Mouse (Mus musculus): Measurements from ENCODE around the gene Efna2. TPM values are rescaled to one million over a fixed set of nuclear protein-coding genes. Genes with fewer than 3 reads are reported as not detected.

Gene Efna2
- polyA plus RNA-seq, 1 experiment from 2014 or later, result 50.7 TPM

DNA sequence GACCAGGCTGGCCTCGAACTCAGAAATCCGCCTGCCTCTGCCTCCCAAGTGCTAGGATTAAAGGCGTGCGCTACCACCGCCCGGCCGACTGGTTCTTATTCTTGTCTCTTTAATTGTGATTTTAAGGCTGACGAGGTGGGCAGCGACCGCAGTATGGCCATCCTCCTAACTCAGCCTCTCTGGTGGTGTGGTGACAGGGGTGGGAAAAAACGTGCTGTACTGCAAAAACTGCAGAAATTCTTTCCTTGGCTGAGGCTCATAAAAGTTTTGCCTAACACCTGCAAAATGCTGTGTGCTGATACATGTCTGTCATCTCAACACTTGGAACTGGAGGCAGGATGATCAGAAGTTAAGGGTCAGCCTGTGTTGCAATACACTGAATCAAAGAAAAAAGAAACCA, 5.9 kb upstream of the Efna2 start:
- Histone ChIP-seq H3K4me3 (ENCODE audit: low read depth, low read length) (peak overlapping the region; percentile 46), H3K9ac (ENCODE audit: low read length) (peak overlapping the region; percentile 68), H3K4me2 (ENCODE audit: low read depth, low read length, severe bottlenecking) (peak overlapping the region; percentile 75; the same call in 1 of the 2 replicates), H3K9me3 (ENCODE audit: control insufficient read depth, low read length) (no peaks in the 10 kb centered on the region), H3K4me1 (replicated peaks; ENCODE audit: control insufficient read depth, insufficient read depth, low read length) (peaks cover 16% of the 10 kb centered on the region), H3K27ac (ENCODE audit: low read depth, low read length) (peak overlapping the region; percentile 46; the same call in 1 of the 2 replicates), H3K27me3 (ENCODE audit: control insufficient read depth, insufficient read depth, low read length) (no peaks in the 10 kb centered on the region), H3K36me3 (ENCODE audit: control insufficient read depth, insufficient read depth, low read length) (peaks cover 17% of the 10 kb centered on the region)
- 12% methylated on average over 11 of the region's 11 CpGs for WGBS
- no peak for DNase-seq (ENCODE audit: low spot score)
- ATAC-seq (replicated peaks; ENCODE audit: low FRiP score), result no peak

- no peak overlapping the region for H3K27ac ChIP-seq (ENCODE audit: low read depth, low read length)
- no peak for DNase-seq (ENCODE audit: low spot score)
- peaks cover 10% of the 10 kb centered on the region for H3K4me1 ChIP-seq (replicated peaks; ENCODE audit: control insufficient read depth, insufficient read depth, low read length)
- H3K4me3 ChIP-seq (ENCODE audit: low read depth, low read length), result no peak overlapping the region
- H3K9ac ChIP-seq (ENCODE audit: low read length), result no peak overlapping the region; the same call in 1 of the 2 replicates
- peaks cover 17% of the 10 kb centered on the region for H3K36me3 ChIP-seq (ENCODE audit: control insufficient read depth, insufficient read depth, low read length)
- H3K27me3 ChIP-seq (ENCODE audit: control insufficient read depth, insufficient read depth, low read length), result no peaks in the 10 kb centered on the region
- 86% methylated on average over 10 of the region's 10 CpGs for WGBS
- H3K9me3 ChIP-seq (ENCODE audit: control insufficient read depth, low read length), result no peaks in the 10 kb centered on the region
- no peak for ATAC-seq (replicated peaks; ENCODE audit: low FRiP score)
- H3K4me2 ChIP-seq (ENCODE audit: low read depth, low read length, severe bottlenecking), result no peak overlapping the region
Measured at GRCm38 (mm10) chr10:80173955-80174640, 5.2 kb upstream of the Efna2 start.

- Histone ChIP-seq H3K36me3 (ENCODE audit: control insufficient read depth, insufficient read depth, low read length) (peaks cover 17% of the 10 kb centered on the region), H3K9me3 (ENCODE audit: control insufficient read depth, low read length) (no peaks in the 10 kb centered on the region), H3K4me1 (replicated peaks; ENCODE audit: control insufficient read depth, insufficient read depth, low read length) (peaks cover 8% of the 10 kb centered on the region), H3K4me3 (ENCODE audit: low read depth, low read length) (no peak overlapping the region), H3K4me2 (ENCODE audit: low read depth, low read length, severe bottlenecking) (no peak overlapping the region), H3K27ac (ENCODE audit: low read depth, low read length) (no peak overlapping the region), H3K9ac (ENCODE audit: low read length) (no peak overlapping the region), H3K27me3 (ENCODE audit: control insufficient read depth, insufficient read depth, low read length) (no peaks in the 10 kb centered on the region)
- DNase-seq (ENCODE audit: low spot score) (peak; percentile 78), ATAC-seq (replicated peaks; ENCODE audit: low FRiP score) (no peak)
- WGBS, result 52% methylated on average over 2 of the region's 2 CpGs
Measured at GRCm38 (mm10) chr10:80174705-80175104, 4.6 kb upstream of the Efna2 start.

DNA sequence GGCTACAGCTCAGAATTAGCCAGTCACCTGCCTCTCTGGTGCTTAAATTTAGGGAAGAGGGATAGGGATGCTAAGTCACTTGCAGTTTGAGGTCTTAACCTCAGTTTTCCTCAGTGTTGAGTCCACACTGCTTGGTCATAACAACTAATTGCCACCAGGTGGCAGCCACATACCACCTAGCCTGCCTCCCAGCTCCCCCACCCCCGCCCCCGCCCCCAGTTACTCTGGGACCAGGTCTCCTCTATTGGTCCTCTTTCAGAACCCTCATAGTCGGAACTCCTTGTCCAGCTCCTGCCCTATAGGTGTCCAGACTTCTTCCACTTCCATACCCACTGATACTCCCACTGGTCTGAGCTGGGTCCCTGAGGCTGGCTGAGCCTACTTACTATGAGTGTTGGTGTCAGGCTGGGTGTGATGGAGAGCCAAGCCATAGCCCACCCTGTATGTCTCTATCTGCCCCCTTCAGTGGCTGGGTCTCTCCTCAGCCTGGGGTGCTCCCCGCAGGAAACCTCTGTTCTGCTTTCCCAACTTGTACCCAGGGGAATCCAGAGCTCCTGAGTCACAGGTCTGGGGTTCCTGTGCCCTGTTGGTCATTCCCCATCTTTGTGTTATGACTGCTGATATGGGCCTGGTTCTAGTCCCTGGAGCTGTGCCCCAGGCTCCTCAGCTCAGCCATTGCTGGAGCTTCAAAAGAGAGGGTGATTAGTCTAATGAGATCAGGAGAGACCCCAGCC, 3.6 kb upstream of the Efna2 start:
- H3K27ac ChIP-seq (ENCODE audit: low read depth, low read length), result no peak overlapping the region
- DNase-seq (ENCODE audit: low spot score), result peak; percentile 81
- H3K4me1 ChIP-seq (replicated peaks; ENCODE audit: control insufficient read depth, insufficient read depth, low read length), result peaks cover 13% of the 10 kb centered on the region
- peaks cover 7% of the 10 kb centered on the region for H3K36me3 ChIP-seq (ENCODE audit: control insufficient read depth, insufficient read depth, low read length)
- 24% methylated on average over 4 of the region's 4 CpGs for WGBS
- no peaks in the 10 kb centered on the region for H3K9me3 ChIP-seq (ENCODE audit: control insufficient read depth, low read length)
- no peak overlapping the region for H3K4me3 ChIP-seq (ENCODE audit: low read depth, low read length)
- no peak for ATAC-seq (replicated peaks; ENCODE audit: low FRiP score)
- H3K27me3 ChIP-seq (ENCODE audit: control insufficient read depth, insufficient read depth, low read length), result no peaks in the 10 kb centered on the region
- no peak overlapping the region; the same call in 1 of the 2 replicates for H3K9ac ChIP-seq (ENCODE audit: low read length)
- no peak overlapping the region for H3K4me2 ChIP-seq (ENCODE audit: low read depth, low read length, severe bottlenecking)

DNA sequence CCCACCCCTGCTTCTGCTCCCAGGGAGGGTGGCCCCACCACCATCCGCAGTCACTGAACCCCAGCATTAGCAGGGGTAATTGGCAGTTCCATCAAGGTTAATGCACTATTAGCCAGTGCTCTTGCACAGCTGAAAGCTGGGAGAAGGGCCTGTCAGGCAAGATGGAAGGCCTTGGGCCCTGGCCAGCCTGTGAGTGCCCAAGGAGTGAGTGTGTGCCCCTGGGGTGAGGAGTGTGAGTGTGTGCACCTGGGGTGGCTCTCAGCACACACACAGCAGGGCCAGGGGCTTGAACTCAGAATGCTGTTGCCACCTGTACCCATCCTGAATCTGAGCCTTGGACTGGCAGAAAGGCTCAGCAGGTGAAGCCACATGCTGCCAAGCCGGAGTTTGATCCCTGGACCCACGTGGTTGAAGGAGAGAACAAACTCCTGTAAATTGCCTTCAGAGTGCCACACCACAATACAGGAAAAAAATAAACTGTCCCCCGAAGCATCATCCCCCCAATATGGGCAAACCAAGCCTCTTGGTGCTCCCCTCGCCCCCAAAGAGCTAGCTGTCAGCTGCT, 2.9 kb upstream of the Efna2 start:
- WGBS, result 78% methylated on average over 5 of the region's 5 CpGs
- H3K4me2 ChIP-seq (ENCODE audit: low read depth, low read length, severe bottlenecking), result no peak overlapping the region
- H3K4me3 ChIP-seq (ENCODE audit: low read depth, low read length), result no peak overlapping the region
- H3K9ac ChIP-seq (ENCODE audit: low read length), result no peak overlapping the region; the same call in 1 of the 2 replicates
- H3K27ac ChIP-seq (ENCODE audit: low read depth, low read length), result no peak overlapping the region
- H3K4me1 ChIP-seq (replicated peaks; ENCODE audit: control insufficient read depth, insufficient read depth, low read length), result peaks cover 17% of the 10 kb centered on the region
- no peaks in the 10 kb centered on the region for H3K27me3 ChIP-seq (ENCODE audit: control insufficient read depth, insufficient read depth, low read length)
- H3K36me3 ChIP-seq (ENCODE audit: control insufficient read depth, insufficient read depth, low read length), result peaks cover 4% of the 10 kb centered on the region; the same call in 1 of the 2 replicates
- no peaks in the 10 kb centered on the region for H3K9me3 ChIP-seq (ENCODE audit: control insufficient read depth, low read length)
- DNase-seq (ENCODE audit: low spot score) (peak; percentile 51), ATAC-seq (replicated peaks; ENCODE audit: low FRiP score) (no peak)

- peaks cover 11% of the 10 kb centered on the region; the same call in 1 of the 2 replicates for H3K4me1 ChIP-seq (replicated peaks; ENCODE audit: control insufficient read depth, insufficient read depth, low read length)
- H3K36me3 ChIP-seq (ENCODE audit: control insufficient read depth, insufficient read depth, low read length), result no peaks in the 10 kb centered on the region
- H3K9me3 ChIP-seq (ENCODE audit: control insufficient read depth, low read length), result no peaks in the 10 kb centered on the region
- no peak overlapping the region for H3K27ac ChIP-seq (ENCODE audit: low read depth, low read length)
- no peak overlapping the region for H3K9ac ChIP-seq (ENCODE audit: low read length)
- no peak overlapping the region for H3K4me3 ChIP-seq (ENCODE audit: low read depth, low read length)
- H3K4me2 ChIP-seq (ENCODE audit: low read depth, low read length, severe bottlenecking), result no peak overlapping the region
- WGBS, result 66% methylated on average over 7 of the region's 7 CpGs
- ATAC-seq (replicated peaks; ENCODE audit: low FRiP score), result no peak
- no peak for DNase-seq (ENCODE audit: low spot score)
- H3K27me3 ChIP-seq (ENCODE audit: control insufficient read depth, insufficient read depth, low read length), result no peaks in the 10 kb centered on the region
Measured at GRCm38 (mm10) chr10:80177441-80178279, 1.6 kb upstream of the Efna2 start.

GRCm38 (mm10) chr10:80180288-80180687, 1.0 kb downstream of the Efna2 start:
- peak overlapping the region; percentile 85 for H3K4me3 ChIP-seq (ENCODE audit: low read depth, low read length)
- ATAC-seq (replicated peaks; ENCODE audit: low FRiP score) (no peak), DNase-seq (ENCODE audit: low spot score) (peak; percentile 56)
- H3K9ac ChIP-seq (ENCODE audit: low read length), result peak overlapping the region; percentile 97
- H3K36me3 ChIP-seq (ENCODE audit: control insufficient read depth, insufficient read depth, low read length), result no peaks in the 10 kb centered on the region
- H3K4me1 ChIP-seq (replicated peaks; ENCODE audit: control insufficient read depth, insufficient read depth, low read length), result peaks cover 11% of the 10 kb centered on the region; the same call in 1 of the 2 replicates
- WGBS, result 38% methylated on average over 6 of the region's 6 CpGs
- H3K27me3 ChIP-seq (ENCODE audit: control insufficient read depth, insufficient read depth, low read length), result no peaks in the 10 kb centered on the region
- H3K4me2 ChIP-seq (ENCODE audit: low read depth, low read length, severe bottlenecking), result peak overlapping the region; percentile 59
- no peak overlapping the region for H3K27ac ChIP-seq (ENCODE audit: low read depth, low read length)
- no peaks in the 10 kb centered on the region for H3K9me3 ChIP-seq (ENCODE audit: control insufficient read depth, low read length)

DNA sequence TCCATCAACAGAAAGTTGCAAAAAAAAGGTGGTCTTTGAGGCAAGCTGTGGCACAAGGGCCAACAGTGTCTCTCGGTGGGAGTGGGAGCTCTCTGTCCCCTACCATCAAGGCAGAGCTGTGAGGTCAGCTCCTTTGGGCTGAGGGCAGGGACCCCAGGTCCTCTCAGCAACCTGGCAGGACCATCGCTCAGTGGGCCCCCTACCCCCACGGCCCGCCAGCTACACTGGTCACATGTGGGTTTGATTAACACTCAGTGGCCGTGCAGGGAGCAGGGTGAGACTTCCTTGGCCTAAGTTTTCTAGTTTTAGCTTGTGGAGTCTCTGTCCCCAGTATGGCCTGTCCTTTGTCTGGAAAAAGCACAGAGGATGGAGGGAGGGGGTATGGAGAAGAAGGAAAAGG, 1.5 kb downstream of the Efna2 start:
- no peak overlapping the region for H3K27ac ChIP-seq (ENCODE audit: low read depth, low read length)
- WGBS, result 59% methylated on average over 5 of the region's 5 CpGs
- H3K9me3 ChIP-seq (ENCODE audit: control insufficient read depth, low read length), result no peaks in the 10 kb centered on the region
- no peaks in the 10 kb centered on the region for H3K36me3 ChIP-seq (ENCODE audit: control insufficient read depth, insufficient read depth, low read length)
- peaks cover 10% of the 10 kb centered on the region; the same call in 1 of the 2 replicates for H3K4me1 ChIP-seq (replicated peaks; ENCODE audit: control insufficient read depth, insufficient read depth, low read length)
- peak overlapping the region; percentile 85 for H3K4me3 ChIP-seq (ENCODE audit: low read depth, low read length)
- H3K27me3 ChIP-seq (ENCODE audit: control insufficient read depth, insufficient read depth, low read length), result no peaks in the 10 kb centered on the region
- H3K9ac ChIP-seq (ENCODE audit: low read length), result peak overlapping the region; percentile 97
- H3K4me2 ChIP-seq (ENCODE audit: low read depth, low read length, severe bottlenecking), result peak overlapping the region; percentile 59
- peak; percentile 53 for DNase-seq (ENCODE audit: low spot score)
- ATAC-seq (replicated peaks; ENCODE audit: low FRiP score), result no peak

All from forebrain, embryonic 11.5 days (tissue).